Mouse (Mus musculus): ENCODE results near the gene Grk5.
A peak's percentile ranks its signal among the peaks of the same experiment; 100 is the strongest.

Gene Grk5

DNA sequence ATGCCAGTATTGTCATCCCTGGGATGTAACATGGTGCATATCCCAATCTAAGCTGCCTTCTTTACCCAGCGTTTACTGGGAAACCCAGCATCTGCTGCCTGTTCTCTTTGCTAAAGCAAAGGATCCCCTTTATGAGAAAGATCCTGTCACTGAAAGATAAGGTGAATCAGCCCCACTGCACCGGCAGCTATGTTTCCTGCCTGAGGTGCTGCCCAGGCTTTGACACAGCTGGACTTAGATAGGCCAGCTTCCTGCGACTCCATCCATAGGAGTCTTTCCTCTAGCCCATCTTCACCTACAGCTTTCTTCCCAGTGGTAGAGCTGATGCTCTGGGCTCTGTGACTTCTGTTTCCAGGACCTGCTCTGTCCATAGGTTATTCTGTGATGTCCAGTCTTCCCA is 189.1 kb downstream of the Grk5 start:
- no peak for DNase-seq

DNA sequence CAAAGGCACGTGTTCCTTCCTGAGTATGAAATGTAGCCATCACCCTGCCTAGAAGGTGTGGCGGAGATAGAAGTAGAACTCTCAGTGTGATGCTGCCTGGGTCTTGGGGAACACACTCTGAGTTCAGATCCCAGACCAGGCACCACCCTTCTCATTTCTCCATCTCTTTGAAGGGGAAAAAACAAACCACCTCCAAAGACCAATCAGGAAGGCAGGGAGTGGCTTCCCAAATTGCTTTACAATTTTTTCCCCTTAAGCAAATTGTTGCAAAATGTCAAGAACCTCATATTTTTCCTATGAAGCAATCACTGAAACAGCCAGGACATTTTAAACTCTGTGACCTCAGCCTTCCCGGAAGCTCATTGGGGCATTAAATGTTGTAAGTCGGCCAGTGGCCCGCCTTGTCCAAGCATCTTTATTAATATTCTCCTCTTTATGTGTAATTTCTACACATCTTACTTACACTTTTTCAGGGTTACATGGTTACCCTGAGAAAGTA is 190.8 kb downstream of the Grk5 start:
- DNase-seq, result peak in 1 of 2 experiments; percentile 45

DNA sequence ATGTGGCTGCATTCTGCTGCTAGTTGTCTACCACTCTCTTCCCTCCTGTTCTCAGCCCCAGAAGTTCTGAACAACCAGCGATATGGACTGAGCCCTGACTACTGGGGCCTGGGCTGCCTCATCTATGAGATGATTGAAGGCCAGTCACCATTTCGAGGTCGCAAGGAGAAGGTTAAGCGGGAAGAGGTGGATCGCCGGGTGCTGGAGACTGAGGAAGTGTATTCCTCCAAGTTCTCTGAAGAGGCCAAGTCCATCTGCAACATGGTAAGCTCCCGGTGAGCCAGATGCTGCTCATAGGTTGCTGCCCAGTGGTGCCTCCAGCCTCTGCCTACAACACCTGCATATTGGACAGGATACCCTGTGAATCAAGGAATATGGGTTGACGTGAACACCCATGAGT is 193.5 kb downstream of the Grk5 start:
- DNase-seq, result no peak

DNA sequence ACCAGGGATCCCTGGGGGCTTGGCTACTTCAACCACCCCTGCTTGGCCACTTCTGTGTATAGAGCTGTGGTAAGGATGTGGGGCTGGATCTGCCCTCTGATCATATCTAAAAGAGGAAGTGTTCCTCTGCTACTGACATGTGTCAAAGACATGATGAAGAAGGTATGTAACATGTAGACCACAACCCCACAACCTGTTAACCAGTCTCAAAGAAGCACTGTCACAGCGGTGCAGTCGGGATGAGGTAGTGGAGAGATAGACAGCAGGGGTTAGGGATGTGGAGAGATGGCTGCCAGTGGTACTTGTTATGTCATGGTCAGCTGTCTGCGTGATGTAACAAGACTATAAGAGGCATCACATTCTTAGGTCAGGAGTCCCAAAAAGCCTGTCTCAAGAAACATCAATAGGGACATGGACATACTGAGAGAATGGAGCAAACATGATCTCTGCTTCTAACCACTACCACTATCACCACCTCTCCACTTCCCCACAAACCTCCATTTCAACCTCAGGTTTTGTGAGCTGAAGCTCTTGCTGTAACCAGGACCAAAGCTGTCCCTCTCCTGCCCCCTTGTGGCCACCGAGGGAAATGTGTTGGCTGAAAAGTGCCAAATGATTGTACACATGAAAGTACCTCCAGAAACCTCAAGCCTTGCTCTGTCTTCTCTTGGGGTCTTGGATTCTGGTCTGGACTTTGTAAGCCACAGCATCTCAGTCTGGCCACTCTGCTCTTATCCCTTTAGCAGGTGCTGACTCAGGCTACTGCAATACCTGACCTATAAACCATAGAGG is 194.8 kb downstream of the Grk5 start:
- peak; percentile 87 to 93 for DNase-seq

DNA sequence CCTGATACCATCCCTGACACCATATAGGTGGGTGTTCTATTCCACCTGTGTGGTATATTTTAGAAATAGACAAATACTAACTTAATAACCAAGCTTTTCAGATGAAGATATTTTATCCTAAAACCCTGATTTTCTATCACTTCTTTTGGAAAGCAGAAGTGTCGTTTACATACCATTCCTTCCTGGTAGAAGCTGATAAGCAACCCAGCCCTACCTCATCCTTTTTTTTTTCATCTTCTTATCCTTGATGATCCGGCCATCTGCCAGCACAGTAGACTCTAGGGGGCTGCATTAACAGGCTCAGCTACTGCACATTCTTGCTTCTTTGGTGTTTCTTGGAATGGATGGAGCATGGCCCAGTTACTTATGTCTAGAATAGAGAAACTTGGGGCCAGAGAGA is 195.7 kb downstream of the Grk5 start:
- DNase-seq, result no peak

DNA sequence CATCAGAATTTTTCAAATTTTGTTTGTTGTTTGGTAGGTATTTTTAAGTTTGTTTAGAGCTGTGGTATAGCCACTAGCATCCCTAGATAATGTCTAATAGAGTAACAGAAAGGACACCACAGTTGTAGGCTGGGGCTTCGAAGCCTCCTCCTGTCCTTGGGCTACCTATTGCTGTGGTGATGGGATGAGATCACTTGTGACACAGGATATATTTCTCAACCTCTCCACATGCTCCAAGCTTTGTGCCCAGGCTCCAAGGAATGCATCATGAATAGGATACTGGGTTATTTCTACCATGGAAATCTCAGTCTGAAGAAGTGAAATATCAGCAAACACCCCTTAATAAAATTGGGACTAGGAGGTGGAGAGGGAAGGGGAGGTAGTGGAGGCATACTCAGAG is 198.2 kb downstream of the Grk5 start:
- DNase-seq, result no peak

DNA sequence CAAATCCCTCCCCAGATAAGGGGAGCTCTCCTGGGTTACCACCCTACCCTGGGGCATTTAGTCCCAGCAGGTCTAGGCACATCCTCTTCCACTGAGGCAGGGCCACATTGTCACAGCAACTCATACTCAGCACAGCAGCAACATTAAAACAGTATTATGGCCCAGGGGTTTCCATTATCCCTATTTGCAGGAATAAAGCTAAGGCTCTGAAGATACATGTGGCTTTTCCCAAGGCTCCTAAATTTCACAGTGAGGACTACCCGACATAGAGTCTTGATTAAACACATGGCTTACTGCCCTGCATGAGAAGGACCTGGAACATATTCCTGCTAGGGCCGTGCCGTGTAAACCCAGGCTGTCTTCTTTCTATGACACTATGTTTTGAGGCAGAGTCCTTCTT is 199.5 kb downstream of the Grk5 start:
- DNase-seq, result no peak

DNA sequence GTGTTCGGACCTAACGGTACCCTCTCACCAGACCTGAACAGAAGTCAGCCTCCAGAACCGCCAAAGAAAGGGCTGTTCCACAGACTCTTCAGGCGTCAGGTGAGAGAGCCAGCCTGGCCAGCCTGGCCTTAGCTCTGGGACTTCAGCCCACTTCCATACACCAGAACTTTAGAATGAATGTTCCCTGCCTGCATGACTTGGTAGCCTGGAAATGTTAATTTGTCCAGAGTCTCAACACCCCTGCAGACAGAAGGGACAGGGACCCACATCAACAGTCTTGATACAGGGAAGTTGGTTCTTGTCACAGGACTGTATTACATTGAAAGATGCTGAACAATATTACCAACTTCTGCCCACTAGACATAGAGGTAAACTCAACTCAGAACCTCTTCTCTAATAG is 201.0 kb downstream of the Grk5 start:
- no peak for DNase-seq

DNA sequence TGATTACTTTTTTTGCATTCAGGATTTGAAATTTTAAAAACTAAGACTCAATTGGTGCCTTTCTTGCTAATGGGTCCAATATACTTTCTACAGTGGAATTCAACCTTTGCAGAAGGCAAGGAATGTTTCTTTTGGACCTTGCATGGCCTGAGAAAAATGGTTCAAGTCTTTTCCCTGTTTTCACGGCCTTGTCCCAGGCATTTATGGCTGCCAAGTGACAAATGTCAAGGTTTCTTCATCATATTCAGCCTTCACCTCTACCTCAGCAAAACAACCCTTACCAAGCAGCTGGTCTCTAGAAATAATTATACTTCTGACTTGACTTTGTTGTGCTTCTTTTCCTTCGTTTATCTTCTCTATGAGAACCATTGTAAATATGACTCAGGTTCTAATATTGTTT is 207.2 kb downstream of the Grk5 start:
- DNase-seq, result no peak

DNA sequence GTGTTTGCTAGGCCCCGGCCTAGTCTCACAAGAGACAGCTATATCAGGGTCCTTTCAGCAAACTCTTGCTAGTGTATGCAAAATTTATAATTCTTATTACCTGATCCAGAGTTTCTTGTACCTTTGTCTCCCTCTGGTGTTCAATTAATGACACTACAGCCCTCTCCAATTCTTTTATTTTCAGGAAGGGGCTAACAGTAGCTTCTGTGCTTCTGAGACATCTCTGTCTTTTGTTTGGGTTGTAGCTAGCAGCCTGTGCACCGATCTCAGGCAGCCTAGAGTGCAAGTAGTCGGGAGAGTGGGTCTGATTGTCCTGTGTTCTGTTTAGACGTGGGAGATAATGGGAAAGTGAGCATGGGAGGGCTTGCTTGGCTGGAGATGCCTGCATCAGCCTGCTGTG is 208.2 kb downstream of the Grk5 start:
- peak in 1 of 2 experiments; percentile 10 for DNase-seq

DNA sequence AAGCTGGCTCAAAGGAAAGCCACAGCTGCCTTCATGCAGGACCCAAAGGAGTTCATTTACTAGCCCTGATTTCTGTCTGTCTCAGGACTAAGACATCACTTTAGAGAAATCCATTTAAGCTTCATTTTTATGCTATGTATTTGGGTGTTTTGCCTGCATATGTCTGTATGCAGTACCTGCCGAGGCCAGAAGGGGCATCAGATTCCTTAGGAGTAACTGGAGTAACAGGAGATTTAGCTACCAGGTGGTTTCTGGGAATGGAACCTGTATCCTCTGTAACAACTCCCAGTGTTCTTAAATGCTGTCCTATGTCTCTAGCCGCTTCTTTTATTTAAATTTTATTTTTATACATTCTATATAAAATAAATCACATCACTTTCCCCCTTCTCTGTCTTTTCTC is 220.6 kb downstream of the Grk5 start:
- peak in 1 of 2 experiments; percentile 20 for DNase-seq

DNA sequence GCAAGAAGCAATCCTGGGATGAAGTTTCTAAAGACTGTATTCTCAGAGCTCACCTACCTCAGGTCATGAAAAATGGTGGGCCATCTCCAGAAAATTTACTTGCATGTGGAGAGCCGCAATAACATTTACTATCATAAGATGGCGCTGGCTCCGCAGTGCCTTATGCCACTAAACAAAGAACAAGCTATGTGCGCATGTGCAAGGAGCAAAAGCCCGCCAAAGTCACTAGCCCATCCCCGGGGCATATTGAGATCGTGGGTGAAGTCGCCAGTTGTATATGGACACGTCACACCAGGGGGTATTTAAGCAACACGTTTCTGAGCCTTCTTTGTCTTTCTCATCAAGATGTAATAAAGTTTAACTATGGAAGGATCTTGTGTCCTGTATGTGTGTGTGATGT is 241.5 kb downstream of the Grk5 start:
- no peak for DNase-seq

DNA sequence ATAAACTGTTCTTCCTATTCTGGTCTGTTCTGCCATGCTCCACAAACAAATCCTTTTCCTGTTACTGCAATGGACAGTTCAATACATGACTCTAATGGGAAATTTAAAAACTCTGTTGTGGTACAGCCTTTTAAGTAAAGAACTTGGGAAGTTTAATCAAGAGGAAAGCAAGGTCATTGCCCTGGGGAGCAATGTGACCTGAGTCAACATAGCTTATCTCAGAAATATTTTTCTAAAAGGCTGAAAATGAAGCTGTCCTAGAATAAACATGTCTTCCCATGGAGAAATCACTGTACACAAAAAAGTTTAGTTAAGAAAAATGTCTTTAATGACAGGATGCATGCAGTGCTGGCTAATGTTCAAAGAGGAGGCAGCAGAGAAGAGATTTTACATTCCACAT is 249.1 kb downstream of the Grk5 start:
- peak in 1 of 2 experiments; percentile 10 for DNase-seq

DNA sequence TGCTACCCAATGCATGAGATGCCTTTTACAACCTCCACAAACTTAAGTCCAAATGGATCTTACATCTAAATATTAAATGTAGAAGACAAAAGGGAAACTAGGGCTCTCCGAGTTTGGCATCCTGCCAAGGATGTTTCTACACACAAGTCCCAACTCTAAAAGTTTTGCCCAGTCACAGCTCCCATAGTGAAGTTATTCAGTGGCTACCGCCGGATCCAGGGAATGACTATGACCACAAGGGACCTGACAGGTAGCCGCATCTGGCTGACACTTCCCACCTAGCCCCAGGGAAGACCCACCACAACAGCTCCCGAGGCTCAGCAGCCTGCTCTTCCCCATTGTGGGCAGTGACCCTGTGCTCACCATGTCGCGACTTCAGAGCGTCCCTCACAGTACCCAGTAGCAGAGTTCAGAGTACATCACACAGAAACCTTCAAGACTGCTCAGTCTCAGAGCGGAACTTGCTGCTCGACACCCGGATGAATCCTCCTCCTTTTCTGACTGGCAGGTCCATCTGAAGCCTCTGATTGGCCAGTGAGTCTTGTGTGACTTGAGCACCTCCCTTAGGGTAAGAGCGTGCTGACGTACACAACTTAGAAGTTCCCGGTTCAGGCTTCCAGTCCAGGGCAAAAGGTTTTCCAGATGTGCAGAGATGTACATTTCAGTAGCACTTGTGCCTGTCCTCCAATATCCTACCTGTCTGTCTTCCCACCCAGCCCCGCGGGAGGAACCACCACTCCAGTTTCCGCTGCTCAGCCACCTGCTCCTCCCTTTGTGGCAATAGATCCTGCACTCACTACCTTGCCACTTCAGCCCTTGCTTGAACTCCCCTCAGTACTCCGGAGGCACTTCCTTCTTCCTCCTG is 251.0 kb downstream of the Grk5 start, which contains the start of gene Zfp950:
Gene Zfp950, minus strand, starts transcription at position 499 of the 865 bp plus-strand sequence.
- peak; percentile 86 to 95 for DNase-seq

DNA sequence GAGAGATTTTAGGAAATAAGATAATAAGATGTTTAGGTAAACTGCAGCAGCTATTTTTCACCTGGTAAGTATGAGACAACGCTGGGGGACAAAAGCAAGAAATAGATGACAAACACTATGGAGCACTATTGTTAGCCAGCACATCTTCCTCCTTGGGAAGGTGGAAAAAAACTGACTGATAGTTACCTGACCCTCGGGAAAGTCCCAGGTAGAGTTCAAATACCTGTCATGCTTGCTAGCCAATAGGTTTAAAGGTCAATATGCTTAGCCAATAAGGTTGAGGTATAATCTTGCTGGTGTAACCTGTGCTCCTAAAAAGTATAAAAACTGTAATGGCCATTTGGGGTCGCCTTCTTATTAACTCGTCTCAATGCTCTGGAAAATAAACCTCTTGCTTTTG is 251.8 kb downstream of the Grk5 start:
- DNase-seq, result no peak
